Mouse (Mus musculus) intestine, embryonic 16.5 days (tissue): ENCODE results near the gene Tmem59l. TPM values are rescaled to one million over a fixed set of nuclear protein-coding genes. Genes with fewer than 3 reads are reported as not detected.

Source experiments
- ATAC-seq: fragments of 200-750 bp; cut with Nextera tagmentation; 2 replicates; pipeline ENCODE4 v1.8.0; 2017; ENCODE audit warnings: moderate TSS enrichment, moderate library complexity
- H3K27ac ChIP-seq: fragments of 300-500 bp; sonication (generic); 2 replicates; pipeline ENCODE4 v1.5.1; 2014; ENCODE audit warnings: mild to moderate bottlenecking, low read length
- H3K27me3 ChIP-seq: fragments of 300-500 bp; sonication (generic); replicated peaks from 2 replicates; pipeline ENCODE4 v1.6.1; 2014; ENCODE audit warnings: low read length, control low read depth, mixed read lengths; ENCODE audit not compliant: control insufficient read depth, insufficient read depth
- H3K36me3 ChIP-seq: fragments of 300-500 bp; sonication (generic); 2 replicates; pipeline ENCODE4 v1.6.1; 2014; ENCODE audit warnings: low read length, control low read depth; ENCODE audit not compliant: control insufficient read depth, insufficient read depth
- H3K4me1 ChIP-seq: fragments of 300-500 bp; sonication (generic); 2 replicates; pipeline ENCODE4 v1.6.1; 2014; ENCODE audit warnings: low read length, control low read depth, mixed read lengths; ENCODE audit not compliant: control insufficient read depth, insufficient read depth
- H3K4me2 ChIP-seq: fragments of 300-500 bp; sonication (generic); 2 replicates; pipeline ENCODE4 v1.6.1; 2014; ENCODE audit warnings: low read depth, low read length, control low read depth
- H3K4me3 ChIP-seq: fragments of 300-500 bp; sonication (generic); 2 replicates; pipeline ENCODE4 v1.5.1; 2014; ENCODE audit warnings: mild to moderate bottlenecking, low read length
- H3K9ac ChIP-seq: fragments of 300-500 bp; sonication (generic); 2 replicates; pipeline ENCODE4 v1.6.1; 2014; ENCODE audit warnings: low read depth, low read length
- H3K9me3 ChIP-seq: fragments of 300-500 bp; sonication (generic); 2 replicates; pipeline ENCODE4 v1.6.1; 2016; ENCODE audit warnings: low read length, control low read depth; ENCODE audit not compliant: control insufficient read depth
- WGBS: fragments of 180-500 bp; shearing (Covaris S2); extraction: QIAGEN DNeasy Blood & Tissue Kit; methylation state at CpG from one replicate; pipeline ENCODE4 v1.1.7; 2014; 5-methylcytosine and 5-hydroxymethylcytosine counted together
- polyA plus RNA-seq: library from polyadenylated mRNA; unstranded; fragments of >200 nt; fragmentation: Nextera tagmentation; extraction: Ambion mirVana; gene quantifications from 2 replicates; pipeline ENCODE4 v1.2.1, GENCODE M21; 2015

The Tmem59l gene
- polyA plus RNA-seq, 1 experiment from 2014 or later = 3.3 TPM

GRCm38 (mm10) chr8:70502540-70502939 is 15.4 kb upstream of the Tmem59l start:
- no peaks in the 10 kb centered on the region for H3K9me3 ChIP-seq
- WGBS = 34% methylated on average over 12 of the region's 12 CpGs
- no peak overlapping the region for H3K27ac ChIP-seq
- peaks cover 51% of the 10 kb centered on the region for H3K27me3 ChIP-seq
- peaks cover 32% of the 10 kb centered on the region for H3K4me1 ChIP-seq
- H3K4me2 ChIP-seq = peak overlapping the region; percentile 28; the same call in 1 of the 2 replicates
- ATAC-seq = no peak
- peak overlapping the region; percentile 15; the same call in 1 of the 2 replicates for H3K9ac ChIP-seq
- H3K4me3 ChIP-seq = no peak overlapping the region
- H3K36me3 ChIP-seq = peaks cover 1% of the 10 kb centered on the region; the same call in 1 of the 2 replicates

- H3K9ac ChIP-seq = peak overlapping the region; percentile 15; the same call in 1 of the 2 replicates
- no peaks in the 10 kb centered on the region for H3K9me3 ChIP-seq
- H3K27me3 ChIP-seq = peaks cover 57% of the 10 kb centered on the region
- peaks cover 32% of the 10 kb centered on the region for H3K4me1 ChIP-seq
- peak overlapping the region; percentile 28; the same call in 1 of the 2 replicates for H3K4me2 ChIP-seq
- H3K4me3 ChIP-seq = no peak overlapping the region
- whole genome bisulfite sequencing = 16% methylated on average over 23 of the region's 23 CpGs
- no peak for ATAC-seq
- no peaks in the 10 kb centered on the region for H3K36me3 ChIP-seq
- no peak overlapping the region for H3K27ac ChIP-seq
Observed at GRCm38 (mm10) chr8:70501820-70502529, 14.8 kb upstream of the Tmem59l start.

- WGBS = 9% methylated on average over 39 of the region's 39 CpGs
- H3K4me1 ChIP-seq = peaks cover 26% of the 10 kb centered on the region
- peak overlapping the region; percentile 30 for H3K4me3 ChIP-seq
- no peak overlapping the region for H3K27ac ChIP-seq
- no peaks in the 10 kb centered on the region for H3K36me3 ChIP-seq
- peaks cover 70% of the 10 kb centered on the region for H3K27me3 ChIP-seq
- peak overlapping the region; percentile 41 for H3K4me2 ChIP-seq
- H3K9me3 ChIP-seq = no peaks in the 10 kb centered on the region
- peak; percentile 26 for ATAC-seq
- no peak overlapping the region for H3K9ac ChIP-seq
Observed at GRCm38 (mm10) chr8:70500386-70501301, 13.5 kb upstream of the Tmem59l start.

GRCm38 (mm10) chr8:70495771-70496062 is 8.6 kb upstream of the Tmem59l start:
- Histone ChIP-seq H3K27ac (no peak overlapping the region), H3K9me3 (no peaks in the 10 kb centered on the region), H3K4me2 (no peak overlapping the region), H3K27me3 (peaks cover 93% of the 10 kb centered on the region), H3K4me3 (no peak overlapping the region), H3K4me1 (peaks cover 25% of the 10 kb centered on the region), H3K36me3 (no peaks in the 10 kb centered on the region), H3K9ac (no peak overlapping the region)
- ATAC-seq = no peak
- WGBS = 11% methylated on average over 12 of the region's 12 CpGs

- Histone ChIP-seq H3K4me1 (peaks cover 20% of the 10 kb centered on the region), H3K4me2 (no peak overlapping the region), H3K9ac (no peak overlapping the region), H3K9me3 (no peaks in the 10 kb centered on the region), H3K27ac (no peak overlapping the region), H3K36me3 (no peaks in the 10 kb centered on the region), H3K4me3 (no peak overlapping the region), H3K27me3 (peaks cover 94% of the 10 kb centered on the region)
- 7% methylated on average over 21 of the region's 21 CpGs for WGBS
- ATAC-seq = no peak
Observed at GRCm38 (mm10) chr8:70495001-70495770, 8.0 kb upstream of the Tmem59l start.

- Histone ChIP-seq H3K27me3 (peaks cover 97% of the 10 kb centered on the region), H3K4me1 (peaks cover 25% of the 10 kb centered on the region), H3K27ac (no peak overlapping the region), H3K4me2 (no peak overlapping the region), H3K36me3 (no peaks in the 10 kb centered on the region), H3K9ac (no peak overlapping the region), H3K4me3 (0 out of 2 replicates have a peak overlapping the region, but pooled peaks have one; percentile 6), H3K9me3 (no peaks in the 10 kb centered on the region)
- WGBS = 3% methylated on average over 28 of the region's 28 CpGs
- ATAC-seq = no peak
Observed at GRCm38 (mm10) chr8:70494416-70494945, 7.3 kb upstream of the Tmem59l start.

- Histone ChIP-seq H3K9me3 (no peaks in the 10 kb centered on the region), H3K4me3 (no peak overlapping the region), H3K9ac (no peak overlapping the region), H3K27ac (no peak overlapping the region), H3K27me3 (peaks cover 98% of the 10 kb centered on the region), H3K4me2 (no peak overlapping the region), H3K4me1 (peaks cover 30% of the 10 kb centered on the region), H3K36me3 (no peaks in the 10 kb centered on the region)
- ATAC-seq = no peak
- 1% methylated on average over 47 of the region's 47 CpGs for WGBS
Observed at GRCm38 (mm10) chr8:70493692-70494415, 6.7 kb upstream of the Tmem59l start.

- peak within 1 kb of the TSS; percentile 79 for H3K4me2 ChIP-seq
- no peak for ATAC-seq
- H3K4me1 ChIP-seq = peaks cover 39% of the 10 kb centered on the region
- H3K9me3 ChIP-seq = no peaks in the 10 kb centered on the region
- no peaks in the 10 kb centered on the region for H3K36me3 ChIP-seq
- peak within 1 kb of the TSS; percentile 47 for H3K4me3 ChIP-seq
- no peak within 1 kb of the TSS for H3K27ac ChIP-seq
- H3K9ac ChIP-seq = no peak within 1 kb of the TSS
- H3K27me3 ChIP-seq = peaks cover 98% of the 10 kb centered on the region
- under 1% methylated on average over 48 of the region's 93 CpGs for WGBS
Observed at GRCm38 (mm10) chr8:70492664-70493640, 5.8 kb upstream of the Tmem59l start, which contains the start of gene Crlf1. TSS of gene Crlf1 (plus strand) at chr8:70493158.
